Mouse (Mus musculus): Measurements from ENCODE around the gene Heatr3.
A peak's percentile ranks its signal among the peaks of the same experiment; 100 is the strongest.
"Not testable (repeated sequence)": the region's sequence is repeated elsewhere in the genome, so short reads cannot be mapped to it uniquely, and the experiment has no call there.

Gene Heatr3

DNA sequence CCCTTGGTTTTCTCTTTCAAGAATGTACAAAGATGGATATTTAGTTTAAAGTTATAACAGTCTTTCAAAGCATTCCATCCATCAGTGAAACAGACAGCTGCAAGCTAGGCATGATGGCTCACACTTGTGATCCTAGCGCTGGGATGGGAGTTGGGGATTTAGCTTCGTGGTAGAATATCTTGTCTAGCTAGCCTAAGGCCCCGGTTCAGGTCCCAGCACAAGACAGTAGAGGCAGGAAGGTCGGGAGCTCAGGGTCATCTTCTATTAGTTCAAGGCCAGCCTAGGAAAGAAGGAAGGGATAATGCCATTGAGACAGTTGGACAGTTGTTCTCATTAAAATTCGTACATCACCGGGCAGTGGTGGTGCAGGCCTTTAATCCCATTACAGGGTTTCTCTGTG is 48.1 kb downstream of the Heatr3 start:
- DNase-seq (ENCODE audit: low read depth, low spot score), result no peak

DNA sequence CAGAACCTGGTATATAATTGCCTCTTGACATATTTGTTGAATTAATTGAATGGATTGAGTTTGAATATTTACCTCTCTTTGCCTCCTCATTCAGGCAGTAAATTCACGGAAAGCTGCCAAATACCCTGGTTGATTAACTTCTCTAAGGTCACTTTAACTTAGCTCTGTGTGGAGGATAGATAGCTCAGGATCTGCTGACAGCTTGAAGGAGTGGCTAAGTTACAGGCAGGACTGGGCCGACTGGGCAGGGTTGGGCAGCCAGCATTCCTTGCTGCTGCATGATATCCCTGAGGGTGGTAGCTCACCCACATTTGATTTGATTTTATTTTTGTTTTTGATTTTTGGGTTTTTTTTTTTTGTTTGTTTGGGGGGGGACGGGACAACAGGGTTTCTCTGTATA is 59.7 kb downstream of the Heatr3 start:
- no peak for DNase-seq (ENCODE audit: low read depth, low spot score)

DNA sequence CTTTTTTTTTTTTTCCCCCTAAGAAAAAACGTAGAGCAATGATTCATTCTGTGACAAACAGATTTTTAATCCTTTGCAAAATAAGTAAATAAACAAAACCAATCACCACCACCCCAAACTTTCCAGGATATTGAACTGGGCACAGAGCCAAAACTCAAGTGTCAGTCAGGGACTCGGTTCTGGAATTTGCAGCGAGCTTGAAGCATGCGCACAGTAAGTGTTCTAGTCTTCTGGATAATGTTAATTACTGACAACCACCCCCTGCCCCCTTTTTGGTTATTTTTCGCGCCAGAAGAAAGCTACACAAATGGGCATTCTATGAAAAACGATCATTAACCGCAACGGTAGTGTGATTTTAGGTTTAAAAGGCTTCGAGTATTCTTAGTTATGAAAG is 60.9 kb downstream of the Heatr3 start:
- DNase-seq (ENCODE audit: low read depth, low spot score), result no peak

DNA sequence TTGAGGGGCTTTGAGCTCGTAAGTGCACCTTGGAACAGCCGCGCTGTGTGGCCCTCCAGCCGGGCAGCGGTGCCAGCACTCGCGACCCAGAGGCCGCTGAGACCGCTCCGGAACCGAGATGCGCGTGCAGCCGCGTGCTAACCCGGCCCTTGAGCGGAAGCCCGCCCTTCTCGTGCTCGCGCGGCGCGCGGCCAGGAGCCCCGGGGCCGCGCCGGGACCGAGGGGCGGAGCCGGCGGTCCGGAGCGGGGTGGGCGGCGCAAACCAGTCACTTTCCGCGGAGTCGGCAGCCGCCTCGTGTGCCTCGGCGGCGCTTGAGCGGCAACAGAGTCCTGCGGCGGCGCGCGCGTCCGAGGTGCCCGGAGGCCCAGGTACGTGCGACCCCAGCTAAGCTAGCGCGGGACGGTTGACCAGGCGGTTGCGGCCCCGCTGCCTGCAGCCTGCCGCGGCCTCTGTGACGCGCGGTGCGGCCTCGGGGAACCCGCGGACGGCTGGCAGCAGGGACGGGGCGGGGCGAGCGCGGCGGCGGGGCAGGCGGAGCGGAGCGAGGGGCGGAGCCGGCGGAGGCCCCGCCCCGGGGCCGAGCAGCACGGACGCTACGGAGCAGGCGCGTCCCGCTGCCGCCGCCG is 61.4 kb downstream of the Heatr3 start, which contains the start of gene Tent4b:
Gene Tent4b, plus strand, starts transcription at position 269 of the 627 bp plus-strand sequence.
- DNase-seq (ENCODE audit: low read depth, low spot score), result peak; percentile 85

DNA sequence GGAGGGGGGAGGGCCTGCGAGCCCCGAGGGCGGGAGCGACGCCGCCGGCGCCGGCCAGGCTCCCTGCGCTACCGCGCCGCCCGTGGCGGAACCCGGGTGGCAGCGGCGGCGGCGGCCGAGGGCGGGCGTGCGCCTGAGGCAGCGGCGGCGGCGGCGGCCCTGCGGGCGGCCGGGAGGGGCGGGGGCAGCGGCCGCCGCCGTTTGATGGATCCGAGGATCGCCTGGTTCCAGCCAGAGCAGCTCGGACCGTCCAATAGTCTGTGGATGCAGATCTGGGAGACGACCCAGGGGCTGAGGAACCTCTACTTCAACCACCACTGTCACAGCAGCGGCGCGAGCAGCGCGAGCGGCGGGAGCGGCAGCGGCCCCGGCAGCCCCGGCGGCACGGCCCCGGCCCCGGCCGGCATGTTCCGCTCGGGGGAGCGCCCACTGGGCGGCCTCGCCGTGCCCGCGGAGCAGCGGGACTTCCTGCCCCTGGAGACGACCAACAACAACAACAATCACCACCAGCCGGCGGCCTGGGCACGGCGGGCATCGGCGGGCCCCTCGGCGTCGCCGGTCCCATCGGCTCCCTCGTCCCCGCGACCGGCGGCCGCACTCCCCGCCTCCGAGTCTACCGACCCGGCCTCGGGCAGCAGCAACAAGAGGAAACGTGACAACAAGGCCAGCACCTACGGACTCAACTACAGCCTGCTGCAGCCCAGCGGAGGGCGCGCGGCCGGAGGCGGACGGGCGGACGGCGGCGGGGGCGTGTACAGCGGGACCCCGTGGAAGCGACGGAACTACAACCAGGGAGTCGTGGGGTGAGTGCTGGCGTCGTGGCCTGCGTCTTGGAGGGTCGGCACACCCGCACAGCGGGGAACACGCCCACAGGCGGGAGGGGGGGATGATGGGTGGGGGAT is 62.3 kb downstream of the Heatr3 start:
- peak; percentile 13 for DNase-seq (ENCODE audit: low read depth, low spot score)

DNA sequence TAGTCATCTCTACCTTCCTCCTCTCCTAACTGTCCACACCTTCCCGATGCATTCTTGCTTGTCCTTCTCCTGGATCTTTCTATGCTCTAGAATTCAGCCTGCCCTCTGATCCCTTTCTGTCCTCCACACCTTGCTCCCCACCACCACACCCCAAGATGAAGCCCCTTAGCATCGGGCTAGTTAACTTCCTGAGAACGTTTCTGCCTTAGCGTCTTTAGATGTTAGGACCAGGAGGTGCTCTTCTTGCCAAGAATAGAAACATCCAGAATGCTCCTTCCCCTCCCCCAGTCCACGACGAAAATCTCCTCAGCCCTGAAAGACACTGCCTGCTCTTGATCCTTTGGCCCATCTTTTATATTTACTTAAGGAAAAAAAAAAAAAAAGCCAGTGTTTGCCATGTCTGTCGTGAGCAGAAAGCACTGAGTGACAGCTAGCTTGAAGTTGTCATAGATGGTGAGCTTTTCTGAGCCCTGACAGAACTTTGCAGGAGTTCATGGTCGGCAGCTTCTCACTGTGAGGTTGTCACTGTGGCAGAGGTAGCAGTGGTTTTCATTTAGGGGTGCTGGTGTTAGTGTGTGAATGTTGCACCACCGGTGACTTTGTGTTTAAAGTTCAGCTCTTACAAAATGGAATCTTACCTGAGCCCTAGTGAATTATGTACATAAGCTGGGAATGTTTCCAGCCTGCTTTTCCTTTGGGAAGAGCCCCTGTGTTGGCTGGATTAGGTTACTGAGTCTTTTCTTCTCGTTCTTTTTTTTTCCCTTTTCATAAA is 63.3 kb downstream of the Heatr3 start:
- DNase-seq (ENCODE audit: low read depth, low spot score), result no peak

DNA sequence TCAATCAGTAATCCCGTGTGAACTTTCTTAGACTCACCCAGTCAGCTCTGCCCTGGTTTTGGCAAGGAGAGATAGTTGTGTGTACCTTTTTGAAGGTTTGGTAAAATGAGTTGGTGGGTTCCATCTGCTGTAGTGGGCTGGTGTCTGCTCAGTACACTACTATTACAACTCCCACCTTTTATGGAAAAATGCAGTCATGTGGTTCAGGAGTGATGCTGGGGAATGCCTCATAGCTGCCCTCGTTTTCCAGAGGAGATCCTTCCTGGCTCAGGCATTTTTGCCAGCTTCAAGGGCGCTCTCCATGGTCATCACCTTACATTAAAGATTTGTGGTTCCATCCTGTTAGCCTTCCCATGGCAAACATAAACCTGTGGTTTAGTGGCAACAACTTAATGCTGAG is 64.0 kb downstream of the Heatr3 start:
- no peak for DNase-seq (ENCODE audit: low read depth, low spot score)

DNA sequence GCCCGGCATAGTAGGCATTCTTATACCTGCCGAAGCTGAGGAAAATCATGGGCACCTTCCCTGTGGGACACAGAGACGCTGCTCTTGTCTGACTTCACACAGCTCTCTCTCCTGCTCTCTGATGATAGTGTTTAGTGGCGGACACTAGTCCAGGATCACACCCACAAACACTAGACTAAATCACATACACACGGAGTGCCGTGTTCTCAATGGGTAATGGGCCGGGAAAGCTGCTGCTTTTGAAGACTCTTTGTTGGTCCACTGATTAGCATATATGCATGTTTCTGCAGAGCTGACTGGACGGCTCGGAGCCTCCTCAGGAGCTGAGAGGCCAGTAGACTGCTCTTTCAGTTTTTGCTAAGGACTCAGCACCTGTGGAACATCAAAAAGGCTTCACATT is 68.4 kb downstream of the Heatr3 start:
- no peak for DNase-seq (ENCODE audit: low read depth, low spot score)

DNA sequence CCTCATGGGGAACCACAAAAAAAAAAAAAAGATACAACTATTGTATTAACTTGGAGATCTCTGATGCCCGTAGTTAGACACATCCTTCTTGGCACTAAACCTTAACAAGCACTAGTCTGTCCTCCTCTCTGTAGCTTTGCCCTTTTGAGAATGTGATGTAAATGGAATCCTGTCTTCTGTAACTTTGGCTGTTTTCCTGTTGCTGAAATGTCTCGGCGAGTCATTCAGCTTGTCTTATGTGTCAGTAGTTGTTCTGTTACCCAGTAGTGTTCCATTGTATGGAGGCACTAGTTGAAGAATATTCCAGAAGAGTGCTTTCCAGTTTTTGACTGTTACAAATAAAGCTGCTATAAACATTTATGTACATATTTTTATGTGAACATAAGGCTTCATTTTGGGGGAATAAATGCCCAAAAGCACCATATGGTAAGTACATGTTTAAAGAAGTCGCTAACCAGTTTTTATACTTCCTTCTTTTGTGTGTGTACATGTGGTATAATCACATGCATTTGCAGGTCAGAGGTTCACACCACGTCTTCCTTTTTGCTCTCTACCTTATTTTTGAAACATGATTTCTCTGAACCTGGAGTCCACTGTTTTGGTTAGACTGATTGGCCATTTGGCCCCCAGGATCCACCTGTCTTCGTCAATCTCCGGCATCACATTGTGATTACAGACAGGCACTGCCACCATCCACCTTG is 69.6 kb downstream of the Heatr3 start:
- DNase-seq (ENCODE audit: low read depth, low spot score), result no peak

DNA sequence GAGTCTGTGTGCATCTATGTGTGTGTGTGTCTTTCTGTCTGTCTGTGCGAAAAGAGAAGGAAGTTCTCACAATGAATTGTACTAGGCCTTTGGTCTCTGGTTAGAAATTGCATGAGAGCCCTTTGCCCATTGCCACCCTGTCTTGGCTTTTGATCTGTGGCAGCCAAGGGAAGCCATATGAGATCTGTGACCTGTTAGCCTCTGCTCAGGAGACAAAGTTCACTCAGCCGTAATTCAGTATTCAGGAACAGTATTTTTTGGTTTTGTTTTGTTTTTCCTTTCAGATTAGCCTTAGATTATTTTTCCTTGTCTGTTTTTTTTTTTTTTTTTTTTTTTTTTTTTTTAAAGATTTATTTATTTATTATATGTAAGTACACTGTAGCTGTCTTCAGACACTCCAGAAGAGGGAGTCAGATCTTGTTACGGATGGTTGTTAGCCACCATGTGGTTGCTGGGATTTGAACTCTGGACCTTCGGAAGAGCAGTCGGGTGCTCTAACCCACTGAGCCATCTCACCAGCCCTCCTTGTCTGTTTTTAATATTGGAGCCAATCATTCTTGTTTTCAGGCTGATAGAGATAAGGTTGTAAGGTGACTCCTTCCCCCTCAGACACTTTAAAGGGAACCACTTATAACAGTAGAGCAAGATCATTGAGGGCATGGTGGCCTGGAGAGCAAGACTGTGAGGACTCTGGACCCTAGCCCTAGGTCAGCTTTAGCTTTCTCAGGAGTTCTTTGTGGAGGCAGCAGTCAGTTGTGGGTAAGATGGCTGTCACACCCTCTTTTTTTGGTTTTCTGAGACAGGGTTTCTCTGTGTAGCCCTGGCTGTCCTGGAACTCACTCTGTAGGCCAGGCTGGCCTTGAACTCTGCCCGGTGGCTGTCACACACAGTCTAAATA is 72.5 kb downstream of the Heatr3 start:
- DNase-seq (ENCODE audit: low read depth, low spot score), result not testable (repeated sequence)

DNA sequence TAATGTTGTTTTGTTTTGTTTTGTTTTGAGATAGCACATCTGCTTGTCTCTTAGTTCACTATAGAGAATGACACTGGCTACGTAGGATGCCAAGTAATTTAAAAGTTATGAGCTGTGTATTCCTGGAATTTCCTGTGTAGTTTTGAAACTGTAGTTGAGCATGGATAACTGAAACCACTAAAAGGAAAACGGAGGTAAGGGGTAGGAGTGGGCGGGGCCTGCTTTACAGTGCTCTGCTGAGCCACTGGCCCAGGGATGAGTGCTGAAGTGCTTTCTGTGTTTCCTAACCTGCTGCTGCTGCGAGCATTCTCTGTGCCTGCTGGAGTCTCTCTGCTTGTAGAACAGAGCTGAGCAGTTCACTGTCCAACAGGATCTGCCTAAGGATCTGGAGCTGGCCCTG is 83.7 kb downstream of the Heatr3 start:
- DNase-seq (ENCODE audit: low read depth, low spot score), result no peak
